Mouse (Mus musculus): Measurements from ENCODE around the gene Lrig1. TPM values are rescaled to one million over a fixed set of nuclear protein-coding genes. Genes with fewer than 3 reads are reported as not detected.

The Lrig1 gene
- total and polyA plus RNA-seq, 3 experiments, result 0.58 to 0.75 TPM; not detected in 1

- no peak overlapping the region for H3K27ac ChIP-seq (ENCODE audit: control insufficient read depth, low read depth, low read length)
- H3K4me3 ChIP-seq (ENCODE audit: control insufficient read depth in 1 of 2, insufficient read depth in 1 of 2, low read depth in 2 of 2, low read length in 2 of 2), result no peak overlapping the region
- TF ChIP-seq RAD21 (IDR thresholded peaks at IDR 0.05; ENCODE audit: low read depth, low read length), result no peak
- no peak for TF ChIP-seq HCFC1 (IDR thresholded peaks at IDR 0.05; ENCODE audit: low read depth, low read length)
- TF ChIP-seq POLR2AphosphoS2 (IDR thresholded peaks at IDR 0.05; ENCODE audit: low read length), result no peak
- TF ChIP-seq KAT2A (conservative IDR thresholded peaks at IDR 0.05; ENCODE audit: low read depth, low read length), result no peak
- TF ChIP-seq USF2 (IDR thresholded peaks at IDR 0.05; ENCODE audit: borderline replicate concordance in 1 of 2, insufficient read depth in 1 of 2, low read depth in 1 of 2, low read length in 2 of 2), result no peak
- TF ChIP-seq UBTF (IDR thresholded peaks at IDR 0.05; ENCODE audit: borderline replicate concordance, insufficient read depth, low read depth, low read length), result no peak
- TF ChIP-seq CHD2 (IDR thresholded peaks at IDR 0.05; ENCODE audit: low read length), result no peak
- TF ChIP-seq MAX (IDR thresholded peaks at IDR 0.05; ENCODE audit: low read length), result no peak
- no peak for TF ChIP-seq MEF2A (IDR thresholded peaks at IDR 0.05; ENCODE audit: extremely low read depth, insufficient replicate concordance, low read depth, low read length, poor library complexity, severe bottlenecking)
- TF ChIP-seq GATA1 (IDR thresholded peaks at IDR 0.05; ENCODE audit: low read depth, low read length), result no peak
- no peak for TF ChIP-seq ETS1 (IDR thresholded peaks at IDR 0.05; ENCODE audit: low read depth, low read length)
- no peak for TF ChIP-seq POLR2AphosphoS5 (IDR thresholded peaks at IDR 0.05; ENCODE audit: borderline replicate concordance, low read depth, low read length)
- no peak for TF ChIP-seq NELFE (IDR thresholded peaks at IDR 0.05; ENCODE audit: low read depth, low read length)
- TF ChIP-seq JUND (IDR thresholded peaks at IDR 0.05; ENCODE audit: low read depth, low read length), result no peak
- no peak for TF ChIP-seq TAL1 (IDR thresholded peaks at IDR 0.05; ENCODE audit: low read length)
- no peaks in the 10 kb centered on the region for H3K4me1 ChIP-seq (ENCODE audit: control insufficient read depth in 1 of 2, insufficient read depth in 2 of 2, low read length in 2 of 2)
- no peak overlapping the region for H3K9ac ChIP-seq (ENCODE audit: control insufficient read depth, low read depth, low read length, poor library complexity, severe bottlenecking)
- no peaks in the 10 kb centered on the region for H3K36me3 ChIP-seq (ENCODE audit: control insufficient read depth in 1 of 2, insufficient read depth in 2 of 2, low read length in 2 of 2)
- DNase-seq (ENCODE audit: low read depth, low spot score), result no peak
- no peaks in the 10 kb centered on the region for H3K9me3 ChIP-seq (replicated peaks; ENCODE audit: insufficient read depth, low read length)
- no peaks in the 10 kb centered on the region for H3K27me3 ChIP-seq (ENCODE audit: control insufficient read depth in 1 of 2, insufficient read depth in 2 of 2, low read length in 2 of 2)
- no peaks in the 10 kb centered on the region for H3K79me2 ChIP-seq (ENCODE audit: control insufficient read depth, insufficient read depth, low read length, poor library complexity)
Measured at GRCm38 (mm10) chr6:94604546-94604945, 95.4 kb downstream of the Lrig1 start.

DNA sequence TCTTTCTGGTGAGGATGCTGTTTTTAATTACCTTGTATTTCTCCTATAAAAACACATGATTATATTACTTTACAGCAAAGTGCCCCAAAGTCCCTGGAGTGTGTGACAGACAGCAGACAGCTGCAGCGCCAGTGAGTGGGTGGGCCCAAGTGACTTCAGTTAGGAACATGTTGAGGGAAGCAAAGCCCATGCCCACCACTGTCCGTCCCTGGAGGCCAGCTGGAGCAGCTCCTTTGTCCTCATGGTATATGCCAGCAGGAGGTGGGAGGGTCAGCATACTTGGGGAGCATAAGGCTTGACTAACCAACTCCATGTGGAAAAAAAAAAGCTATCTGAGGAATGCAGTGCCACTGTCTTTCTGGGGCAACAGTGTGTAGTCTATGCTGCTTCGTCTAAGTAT, 95.9 kb downstream of the Lrig1 start:
- Histone ChIP-seq H3K4me1 (ENCODE audit: control insufficient read depth in 1 of 2, insufficient read depth in 2 of 2, low read length in 2 of 2) (no peaks in the 10 kb centered on the region), H3K9me3 (replicated peaks; ENCODE audit: insufficient read depth, low read length) (no peaks in the 10 kb centered on the region), H3K79me2 (ENCODE audit: control insufficient read depth, insufficient read depth, low read length, poor library complexity) (no peaks in the 10 kb centered on the region), H3K27me3 (ENCODE audit: control insufficient read depth in 1 of 2, insufficient read depth in 2 of 2, low read length in 2 of 2) (no peaks in the 10 kb centered on the region), H3K9ac (ENCODE audit: control insufficient read depth, low read depth, low read length, poor library complexity, severe bottlenecking) (no peak overlapping the region), H3K36me3 (ENCODE audit: control insufficient read depth in 1 of 2, insufficient read depth in 2 of 2, low read length in 2 of 2) (no peaks in the 10 kb centered on the region), H3K4me3 (ENCODE audit: control insufficient read depth in 1 of 2, insufficient read depth in 1 of 2, low read depth in 2 of 2, low read length in 2 of 2) (no peak overlapping the region), H3K27ac (ENCODE audit: control insufficient read depth, low read depth, low read length) (no peak overlapping the region)
- TF ChIP-seq SIN3A (IDR thresholded peaks at IDR 0.05; ENCODE audit: low read length) (no peak), GABPA (IDR thresholded peaks at IDR 0.05; ENCODE audit: low read depth, low read length) (no peak), NELFE (IDR thresholded peaks at IDR 0.05; ENCODE audit: low read depth, low read length) (no peak), KAT2A (conservative IDR thresholded peaks at IDR 0.05; ENCODE audit: low read depth, low read length) (no peak), SMC3 (IDR thresholded peaks at IDR 0.05; ENCODE audit: low read depth, low read length) (no peak), EP300 (IDR thresholded peaks at IDR 0.05; ENCODE audit: low read depth in 1 of 2, low read length in 2 of 2) (no peak)
- no peak for DNase-seq (ENCODE audit: low read depth, low spot score)
